Mouse (Mus musculus): ENCODE results near the gene Mtfmt. TPM values are rescaled to one million over a fixed set of nuclear protein-coding genes. Genes with fewer than 3 reads are reported as not detected.

The Mtfmt gene
- polyA plus RNA-seq, 1 experiment = 15.0 TPM

- Histone ChIP-seq H3K4me3 (ENCODE audit: insufficient read depth, low read depth, low read length) (no peak overlapping the region), H3K27ac (replicated peaks; ENCODE audit: low read depth, low read length) (no peak overlapping the region), H3K4me1 (ENCODE audit: control insufficient read depth, insufficient read depth, insufficient read length, low read length) (peaks cover 5% of the 10 kb centered on the region)
Measured at GRCm38 (mm10) chr9:65460198-65460597, 24.6 kb downstream of the Mtfmt start.

GRCm38 (mm10) chr9:65460732-65461442 is 25.3 kb downstream of the Mtfmt start, which contains the start of gene Spg21:
TSS of gene Spg21 (plus strand) at chr9:65460947.
- peaks cover 5% of the 10 kb centered on the region for H3K4me1 ChIP-seq (ENCODE audit: control insufficient read depth, insufficient read depth, insufficient read length, low read length)
- peak within 1 kb of the TSS; percentile 44 for H3K27ac ChIP-seq (replicated peaks; ENCODE audit: low read depth, low read length)
- H3K4me3 ChIP-seq (ENCODE audit: insufficient read depth, low read depth, low read length) = peak within 1 kb of the TSS; percentile 91

GRCm38 (mm10) chr9:65462544-65462943 is 27.0 kb downstream of the Mtfmt start:
- Histone ChIP-seq H3K4me1 (ENCODE audit: control insufficient read depth, insufficient read depth, insufficient read length, low read length) (peaks cover 9% of the 10 kb centered on the region), H3K27ac (replicated peaks; ENCODE audit: low read depth, low read length) (no peak overlapping the region), H3K4me3 (ENCODE audit: insufficient read depth, low read depth, low read length) (no peak overlapping the region)

GRCm38 (mm10) chr9:65464161-65464560 is 28.6 kb downstream of the Mtfmt start:
- Histone ChIP-seq H3K27ac (replicated peaks; ENCODE audit: low read depth, low read length) (peak overlapping the region; percentile 63), H3K4me1 (ENCODE audit: control insufficient read depth, insufficient read depth, insufficient read length, low read length) (peaks cover 9% of the 10 kb centered on the region), H3K4me3 (ENCODE audit: insufficient read depth, low read depth, low read length) (no peak overlapping the region)

- Histone ChIP-seq H3K4me3 (ENCODE audit: insufficient read depth, low read depth, low read length) (no peak overlapping the region), H3K4me1 (ENCODE audit: control insufficient read depth, insufficient read depth, insufficient read length, low read length) (peaks cover 9% of the 10 kb centered on the region), H3K27ac (replicated peaks; ENCODE audit: low read depth, low read length) (peak overlapping the region; percentile 70)
Measured at GRCm38 (mm10) chr9:65465241-65465640, 29.7 kb downstream of the Mtfmt start.

- H3K4me3 ChIP-seq (ENCODE audit: insufficient read depth, low read depth, low read length) = no peak overlapping the region
- peaks cover 6% of the 10 kb centered on the region for H3K4me1 ChIP-seq (ENCODE audit: control insufficient read depth, insufficient read depth, insufficient read length, low read length)
- H3K27ac ChIP-seq (replicated peaks; ENCODE audit: low read depth, low read length) = no peak overlapping the region
Measured at GRCm38 (mm10) chr9:65467686-65468085, 32.1 kb downstream of the Mtfmt start.

GRCm38 (mm10) chr9:65472769-65473168 is 37.2 kb downstream of the Mtfmt start:
- no peak overlapping the region for H3K4me3 ChIP-seq (ENCODE audit: insufficient read depth, low read depth, low read length)

GRCm38 (mm10) chr9:65479158-65479557 is 43.6 kb downstream of the Mtfmt start:
- no peak overlapping the region for H3K4me3 ChIP-seq (ENCODE audit: insufficient read depth, low read depth, low read length)
- H3K4me1 ChIP-seq (ENCODE audit: control insufficient read depth, insufficient read depth, insufficient read length, low read length) = no peaks in the 10 kb centered on the region
- H3K27ac ChIP-seq (replicated peaks; ENCODE audit: low read depth, low read length) = no peak overlapping the region; the same call in 1 of the 2 replicates

More at GRCm38 (mm10) chr9:65472769-65473168, 37.2 kb downstream of the Mtfmt start:
- Histone ChIP-seq H3K27ac (replicated peaks; ENCODE audit: low read depth, low read length) (no peak overlapping the region), H3K4me1 (ENCODE audit: control insufficient read depth, insufficient read depth, insufficient read length, low read length) (no peaks in the 10 kb centered on the region)

- Histone ChIP-seq H3K4me3 (ENCODE audit: insufficient read depth, low read depth, low read length) (no peak overlapping the region), H3K27ac (replicated peaks; ENCODE audit: low read depth, low read length) (no peak overlapping the region), H3K4me1 (ENCODE audit: control insufficient read depth, insufficient read depth, insufficient read length, low read length) (no peaks in the 10 kb centered on the region)
Measured at GRCm38 (mm10) chr9:65480071-65480470, 44.5 kb downstream of the Mtfmt start.

- no peaks in the 10 kb centered on the region for H3K4me1 ChIP-seq (ENCODE audit: control insufficient read depth, insufficient read depth, insufficient read length, low read length)
- no peak overlapping the region for H3K4me3 ChIP-seq (ENCODE audit: insufficient read depth, low read depth, low read length)
- no peak overlapping the region for H3K27ac ChIP-seq (replicated peaks; ENCODE audit: low read depth, low read length)
Measured at GRCm38 (mm10) chr9:65491476-65491875, 55.9 kb downstream of the Mtfmt start.

GRCm38 (mm10) chr9:65492351-65492750 is 56.8 kb downstream of the Mtfmt start:
- Histone ChIP-seq H3K27ac (replicated peaks; ENCODE audit: low read depth, low read length) (no peak overlapping the region), H3K4me3 (ENCODE audit: insufficient read depth, low read depth, low read length) (no peak overlapping the region), H3K4me1 (ENCODE audit: control insufficient read depth, insufficient read depth, insufficient read length, low read length) (no peaks in the 10 kb centered on the region)

- no peak overlapping the region for H3K4me3 ChIP-seq (ENCODE audit: insufficient read depth, low read depth, low read length)
- no peak overlapping the region for H3K27ac ChIP-seq (replicated peaks; ENCODE audit: low read depth, low read length)
- no peaks in the 10 kb centered on the region for H3K4me1 ChIP-seq (ENCODE audit: control insufficient read depth, insufficient read depth, insufficient read length, low read length)
Measured at GRCm38 (mm10) chr9:65492851-65493250, 57.3 kb downstream of the Mtfmt start.

GRCm38 (mm10) chr9:65502146-65502545 is 66.6 kb downstream of the Mtfmt start:
- no peaks in the 10 kb centered on the region for H3K4me1 ChIP-seq (ENCODE audit: control insufficient read depth, insufficient read depth, insufficient read length, low read length)
- H3K4me3 ChIP-seq (ENCODE audit: insufficient read depth, low read depth, low read length) = no peak overlapping the region
- no peak overlapping the region for H3K27ac ChIP-seq (replicated peaks; ENCODE audit: low read depth, low read length)

Measured in brown adipose tissue, adult 24 weeks (tissue).